In genomic region chr11:68874841-68875240, GRCm38 (mm10) we compare ENCODE assay signal across 9 mouse cellular contexts. TPM values are rescaled to one million over a fixed set of nuclear protein-coding genes. Genes with fewer than 3 reads are reported as not detected.
DNase-seq lines count a peak whose midpoint lies in the region; ATAC-seq and TF ChIP-seq lines count a peak whose summit lies in the region.
"Had no signal": no experiment of that assay in that cellular context is flagged by ENCODE, and none has a peak within 500 bp of the region (broad histone marks: within the 10 kb centered on the region; RNA-seq: fewer than 3 reads in every experiment).

No protein-coding gene starts in this region.

- no peak overlapping the region for H3K4me3 ChIP-seq in gastrocnemius, adult 2 months
- H3K4me3 ChIP-seq in kidney, postnatal 0 days (replicated peaks; ENCODE audit: low read depth, low read length): no peak overlapping the region
- H3K4me3 ChIP-seq in stomach, embryonic 16.5 days (replicated peaks; ENCODE audit: low read length): no peak overlapping the region
- H3K4me3 ChIP-seq: limb, embryonic 12.5 days had no signal

- DNase-seq in gastrocnemius, adult 2 months: peak; percentile 74
- DNase-seq in gastrocnemius, adult 8-10 months (ENCODE audit: low spot score in 2 of 2): no peak
- DNase-seq in 3T3-L1 (ENCODE audit: low read depth, low spot score) (peak; percentile 87), ZHBTc4 (ENCODE audit: low read depth, low spot score) (peak; percentile 78)
- DNase-seq in embryo, embryonic 9.5 days (ENCODE audit: extremely low spot score): peak; percentile 50
- DNase-seq in kidney, postnatal 0 days (ENCODE audit: low spot score): peak; percentile 90
- peak; percentile 88 for DNase-seq in lung, postnatal 36 days

- no peaks in the 10 kb centered on the region for H3K27me3 ChIP-seq in kidney, postnatal 0 days (ENCODE audit: insufficient read depth, low read length)
- H3K27me3 ChIP-seq in stomach, embryonic 16.5 days (ENCODE audit: control insufficient read depth, insufficient read depth, low read length): no peaks in the 10 kb centered on the region
- H3K27me3 ChIP-seq: limb, embryonic 12.5 days had no signal

- no peaks in the 10 kb centered on the region for H3K4me1 ChIP-seq in kidney, postnatal 0 days (replicated peaks; ENCODE audit: insufficient read depth, low read length)
- peaks cover 6% of the 10 kb centered on the region; the same call in 1 of the 2 replicates for H3K4me1 ChIP-seq in stomach, embryonic 16.5 days (ENCODE audit: control insufficient read depth, insufficient read depth, low read length)

- H3K9ac ChIP-seq in kidney, postnatal 0 days (ENCODE audit: low read depth, low read length): no peak overlapping the region
- H3K9ac ChIP-seq in stomach, embryonic 16.5 days (ENCODE audit: low read length): no peak overlapping the region
- H3K9ac ChIP-seq: limb, embryonic 12.5 days had no signal

- no peaks in the 10 kb centered on the region for H3K36me3 ChIP-seq in kidney, postnatal 0 days (ENCODE audit: insufficient read depth, low read length)
- no peaks in the 10 kb centered on the region for H3K36me3 ChIP-seq in stomach, embryonic 16.5 days (ENCODE audit: control insufficient read depth, insufficient read depth, low read length)
- H3K36me3 ChIP-seq: limb, embryonic 12.5 days had no signal

- intact Hi-C loops in gastrocnemius, adult 2 months (cut with DNase I): loop anchor here (1.0 to 10.0 kb wide), 4 partner anchors 38 to 310 kb away; no protein-coding TSS in a partner anchor

- peak overlapping the region; percentile 53 for H3K27ac ChIP-seq in gastrocnemius, adult 2 months
- no peak overlapping the region for H3K27ac ChIP-seq in kidney, postnatal 0 days
- no peak overlapping the region for H3K27ac ChIP-seq in stomach, embryonic 16.5 days (ENCODE audit: low read length)
- H3K27ac ChIP-seq: limb, embryonic 12.5 days had no signal

- TF ChIP-seq CTCF in gastrocnemius, adult 2 months (IDR thresholded peaks at IDR 0.05): peak; percentile 73
- TF ChIP-seq CTCF in kidney, postnatal 0 days (IDR thresholded peaks at IDR 0.05; ENCODE audit: low read depth): peak; percentile 85

- ATAC-seq in kidney, postnatal 0 days (replicated peaks; ENCODE audit: low FRiP score, low read depth): no peak
- ATAC-seq in stomach, embryonic 16.5 days (ENCODE audit: insufficient read depth, low FRiP score): peak; percentile 58; the same call in 1 of the 2 replicates

- H3K4me2 ChIP-seq in kidney, postnatal 0 days (ENCODE audit: low read length): no peak overlapping the region
- no peak overlapping the region for H3K4me2 ChIP-seq in stomach, embryonic 16.5 days (ENCODE audit: low read depth, low read length)
- H3K4me2 ChIP-seq: limb, embryonic 12.5 days had no signal

- WGBS in kidney, postnatal 0 days: 0% methylated on average over 2 of the region's 2 CpGs
- 0% methylated on average over 2 of the region's 2 CpGs for WGBS in stomach, embryonic 16.5 days

- no peaks in the 10 kb centered on the region for H3K9me3 ChIP-seq in kidney, postnatal 0 days (replicated peaks; ENCODE audit: low read length)
- H3K9me3 ChIP-seq in stomach, embryonic 16.5 days (replicated peaks; ENCODE audit: control insufficient read depth, low read length): no peaks in the 10 kb centered on the region
- H3K9me3 ChIP-seq: limb, embryonic 12.5 days had no signal

RNA-seq across cellular contexts. Expression of gene Ndel1, which starts 3.2 kb away (rescaled TPM):
- 10 to 100 TPM; 82.3 to 82.4 TPM for total RNA-seq in gastrocnemius, adult 2 months (2021)
- 10 to 100 TPM; 70.5 to 96.6 (median 85.7) TPM for total RNA-seq in gastrocnemius, adult 8-10 months (2022)
- 86.1 and 90.9 TPM in 2 replicates for polyA plus RNA-seq in kidney, postnatal 0 days (2015; fragmentation: Nextera tagmentation; extraction: Ambion mirVana)
- polyA plus RNA-seq in stomach, embryonic 16.5 days (2015; fragmentation: Nextera tagmentation; extraction: Ambion mirVana): 82.4 and 83.5 TPM in 2 replicates

RNA-seq across cellular contexts. Expression of gene Rnf222, which starts 13.5 kb away (rescaled TPM):
- not detected for total RNA-seq in gastrocnemius, adult 2 months (2021)
- total RNA-seq in gastrocnemius, adult 8-10 months (2022): under 1 TPM in 1 of 4 experiments, not detected in 3; 0.10 TPM
- polyA plus RNA-seq in kidney, postnatal 0 days (2015; fragmentation: Nextera tagmentation; extraction: Ambion mirVana): 0.13 and 0.17 TPM in 2 replicates
- polyA plus RNA-seq in stomach, embryonic 16.5 days (2015; fragmentation: Nextera tagmentation; extraction: Ambion mirVana): 1.7 and 2.9 TPM in 2 replicates

RNA-seq across cellular contexts. Expression of gene Rpl26, which starts 26.5 kb away (rescaled TPM):
- total RNA-seq in gastrocnemius, adult 2 months (2021): 100 to 1,000 TPM; 606 to 729 TPM
- total RNA-seq in gastrocnemius, adult 8-10 months (2022): 100 to 1,000 TPM; 671 to 819 (median 724) TPM
- polyA plus RNA-seq in kidney, postnatal 0 days (2015; fragmentation: Nextera tagmentation; extraction: Ambion mirVana): 1,114 and 1,312 TPM in 2 replicates
- 885 and 932 TPM in 2 replicates for polyA plus RNA-seq in stomach, embryonic 16.5 days (2015; fragmentation: Nextera tagmentation; extraction: Ambion mirVana)

RNA-seq across cellular contexts. Expression of gene Odf4, which starts 52.0 kb away (rescaled TPM):
- not detected for total RNA-seq in gastrocnemius, adult 2 months (2021)
- total RNA-seq in gastrocnemius, adult 8-10 months (2022): not detected
- 0.29 TPM in 1 of 2 replicates, not detected in the other for polyA plus RNA-seq in kidney, postnatal 0 days (2015; fragmentation: Nextera tagmentation; extraction: Ambion mirVana)
- polyA plus RNA-seq in stomach, embryonic 16.5 days (2015; fragmentation: Nextera tagmentation; extraction: Ambion mirVana): 0.30 TPM in 1 of 2 replicates, not detected in the other
- polyA plus RNA-seq: limb, embryonic 12.5 days had no signal

Comparison
In these comparisons a context has a peak if more than half of its experiments do, and no peak if none do; other contexts are left out.
1. DNase-seq: peak in gastrocnemius, adult 2 months (single experiment), 3T3-L1 (single experiment), ZHBTc4 (single experiment), embryo, embryonic 9.5 days (single experiment), kidney, postnatal 0 days (single experiment) and lung, postnatal 36 days (single experiment); none in gastrocnemius, adult 8-10 months (0 of 2).